Mouse (Mus musculus): ENCODE data around the gene Hadhb.
A peak's percentile ranks its signal among the peaks of the same experiment; 100 is the strongest.

The Hadhb gene

DNA sequence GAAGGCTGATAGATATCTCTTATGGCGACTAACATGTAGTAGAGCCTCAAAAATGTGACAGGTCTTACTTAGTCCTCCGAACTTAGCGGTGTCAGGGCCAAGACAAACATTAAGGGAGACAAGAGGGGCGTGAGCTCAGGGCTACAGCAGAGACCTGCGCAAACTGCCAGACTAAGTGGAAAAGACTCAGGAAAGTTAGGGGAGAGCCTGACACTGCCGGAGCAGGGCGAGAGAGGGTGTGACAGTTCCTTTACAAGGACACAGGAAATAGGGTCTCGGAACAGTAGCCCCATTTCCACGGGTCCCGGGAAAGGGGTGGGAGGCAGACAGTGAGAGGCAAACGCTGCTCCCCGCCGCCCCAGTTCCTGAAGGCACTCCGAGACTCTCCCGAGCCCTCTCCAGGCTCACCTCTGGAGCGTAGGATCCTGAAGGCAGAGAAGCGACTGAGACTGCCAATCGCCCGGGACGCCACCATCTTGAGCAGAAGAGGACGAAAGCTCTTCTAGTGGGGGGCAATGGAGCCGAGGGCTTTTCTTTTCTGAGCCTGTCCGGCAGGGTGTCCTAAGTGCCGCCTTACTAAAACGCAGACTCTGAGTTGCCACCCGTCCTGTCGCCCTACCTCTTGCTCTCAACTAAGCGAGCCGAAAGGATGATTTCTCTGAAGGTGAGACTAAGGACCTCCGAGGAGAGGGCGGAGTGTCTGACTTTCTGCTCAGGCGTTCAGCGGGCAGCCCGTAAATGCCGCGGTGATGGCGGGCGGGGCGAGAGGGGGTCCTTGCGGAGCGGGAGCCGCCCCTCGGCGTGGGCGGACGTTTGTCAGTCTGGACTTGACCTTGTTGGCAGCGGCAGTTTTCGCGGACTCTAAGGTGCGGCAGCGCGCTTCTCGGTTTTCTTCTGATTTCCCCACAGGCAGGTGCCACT lies at the start of gene Hadhb, which contains the start of gene Hadha:
Gene Hadhb, plus strand, starts transcription at position 775 of the 921 bp plus-strand sequence.
Gene Hadha, minus strand, starts transcription at position 689 of the 921 bp plus-strand sequence.
- DNase-seq = peak; percentile 94 to 96

DNA sequence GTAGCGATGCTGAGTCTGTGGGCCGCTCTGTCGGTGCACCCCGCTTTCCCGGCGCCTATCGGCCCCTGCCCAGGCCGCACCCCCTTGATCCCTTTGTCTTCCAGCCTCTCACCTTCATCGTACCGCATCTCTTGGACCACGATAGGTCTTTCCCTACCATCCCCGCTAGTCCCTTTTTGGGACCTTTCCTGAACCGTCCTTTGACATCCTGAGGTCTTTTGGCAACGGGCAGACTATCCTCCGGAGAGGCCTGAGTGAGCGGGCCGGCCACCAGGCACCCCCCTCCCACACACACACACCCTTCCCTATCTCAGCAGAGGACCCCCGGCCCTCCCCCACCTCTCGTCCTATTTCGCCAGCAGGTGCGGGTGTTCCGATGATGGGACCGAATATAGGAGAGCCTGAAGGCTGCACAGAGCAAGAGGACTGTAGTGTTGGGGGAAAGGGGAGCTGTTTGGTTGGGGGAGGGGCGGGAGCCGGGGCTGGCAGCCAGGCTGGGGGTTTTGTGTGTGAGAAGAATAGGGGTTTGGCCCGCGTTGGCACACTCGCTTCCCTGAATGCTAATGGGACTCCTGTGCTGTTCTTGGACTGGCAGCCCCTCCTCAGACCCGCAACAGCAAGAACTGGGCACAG lies 49.3 kb upstream of the Hadhb start, which contains the start of gene 3110082J24Rik:
Gene 3110082J24Rik, minus strand, starts transcription at position 419 of the 633 bp plus-strand sequence.
- peak in 1 of 2 experiments; percentile 36 for DNase-seq

DNA sequence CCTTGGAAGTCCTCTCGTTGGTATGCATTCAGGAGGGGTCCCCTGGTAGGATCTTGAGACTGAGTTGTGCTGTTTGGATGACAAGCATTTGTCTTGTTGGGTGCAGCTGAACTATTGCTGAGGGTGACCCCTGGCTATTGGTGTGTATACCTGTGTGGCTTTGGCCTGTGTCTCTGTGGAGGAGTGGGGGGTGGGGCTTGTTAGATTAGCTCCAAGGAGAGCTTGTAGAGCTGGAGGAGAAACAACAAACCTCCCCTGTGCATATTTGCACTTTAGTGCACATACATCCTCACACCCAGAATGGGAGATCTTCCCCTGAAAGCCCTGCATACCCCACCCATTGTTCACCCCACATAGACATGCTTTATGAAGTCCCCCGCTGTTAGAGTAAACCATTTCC lies 48.3 kb upstream of the Hadhb start:
- no peak for DNase-seq

DNA sequence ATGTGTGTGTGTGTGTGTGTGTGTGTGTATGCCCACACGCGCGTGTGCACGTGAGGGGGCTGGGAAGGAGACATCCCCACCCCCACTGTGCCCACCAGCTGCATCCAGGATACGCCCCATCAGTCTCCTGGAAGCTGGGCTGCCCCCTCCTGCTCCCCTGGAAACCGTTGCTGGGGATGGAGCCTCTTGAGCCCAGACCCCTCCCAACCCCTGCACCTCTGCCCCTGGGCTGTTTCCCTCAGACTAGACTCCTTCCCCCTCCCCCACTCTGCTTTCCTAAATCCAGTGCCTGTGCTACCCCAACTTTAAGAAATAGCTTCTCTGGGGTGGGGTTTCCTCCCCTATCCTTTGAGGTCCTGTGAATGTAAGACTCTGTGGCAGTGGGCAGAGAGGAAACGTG lies 47.9 kb upstream of the Hadhb start:
- peak in 1 of 2 experiments; percentile 23 for DNase-seq

DNA sequence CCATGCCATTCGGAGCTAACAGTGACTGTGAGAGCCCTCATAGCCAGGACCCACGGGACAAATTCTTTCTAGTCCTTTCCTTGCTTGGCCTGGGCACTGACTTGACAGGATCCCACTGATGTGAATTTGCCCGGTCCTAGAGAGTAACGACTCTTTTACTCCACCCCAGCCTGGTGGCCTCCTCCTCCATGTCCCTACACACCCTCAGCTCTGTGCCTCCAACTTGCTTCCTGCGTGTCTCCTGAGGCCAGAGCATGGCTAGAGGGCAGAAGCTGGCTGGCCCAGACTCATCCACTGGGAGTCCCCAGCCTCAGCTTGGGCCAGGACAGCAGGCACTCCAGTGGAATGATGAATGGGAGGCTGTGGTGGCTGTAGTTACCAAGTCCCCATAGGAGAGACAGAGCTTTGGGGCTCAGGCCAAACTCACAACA lies 47.4 kb upstream of the Hadhb start:
- no peak for DNase-seq

DNA sequence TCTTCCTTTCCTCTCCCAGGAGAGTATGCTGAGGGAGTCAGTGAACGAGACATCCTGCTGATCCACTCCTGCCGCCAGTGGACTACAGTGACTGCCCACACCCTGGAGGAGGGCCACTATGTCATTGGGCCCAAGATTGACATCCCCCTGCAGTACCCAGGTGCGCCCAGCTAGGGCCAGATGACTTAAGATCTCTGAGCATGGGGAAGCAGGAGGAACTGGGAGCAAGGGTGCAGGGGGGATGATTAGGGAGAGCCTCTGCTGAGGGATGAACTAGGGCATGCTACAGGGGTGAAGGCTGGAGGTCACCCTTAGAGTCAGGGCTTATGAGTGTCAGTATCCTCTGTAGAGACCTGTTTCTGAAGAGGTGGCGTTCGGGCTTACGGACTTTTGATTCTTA lies 46.8 kb upstream of the Hadhb start:
- DNase-seq = no peak

DNA sequence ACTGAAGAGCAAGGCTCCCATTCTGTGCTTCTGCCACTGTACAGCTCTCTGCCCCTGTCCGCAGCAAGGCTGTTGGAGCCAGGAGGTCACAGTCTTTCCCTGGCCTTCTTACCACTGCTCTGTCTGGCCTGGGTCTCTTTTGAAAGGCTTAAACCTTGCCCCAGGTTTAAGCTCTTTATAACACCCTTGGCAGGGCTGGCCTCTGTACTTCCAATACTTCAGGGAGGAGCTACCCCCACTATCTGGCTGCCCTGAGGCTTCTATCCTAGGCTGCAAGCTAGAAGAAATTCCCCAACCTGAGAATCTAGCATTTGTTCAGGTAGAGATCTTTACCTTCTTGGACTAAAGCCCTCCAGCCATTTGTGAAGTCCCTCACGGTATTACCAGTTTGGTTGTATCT lies 45.1 kb upstream of the Hadhb start:
- DNase-seq = no peak

DNA sequence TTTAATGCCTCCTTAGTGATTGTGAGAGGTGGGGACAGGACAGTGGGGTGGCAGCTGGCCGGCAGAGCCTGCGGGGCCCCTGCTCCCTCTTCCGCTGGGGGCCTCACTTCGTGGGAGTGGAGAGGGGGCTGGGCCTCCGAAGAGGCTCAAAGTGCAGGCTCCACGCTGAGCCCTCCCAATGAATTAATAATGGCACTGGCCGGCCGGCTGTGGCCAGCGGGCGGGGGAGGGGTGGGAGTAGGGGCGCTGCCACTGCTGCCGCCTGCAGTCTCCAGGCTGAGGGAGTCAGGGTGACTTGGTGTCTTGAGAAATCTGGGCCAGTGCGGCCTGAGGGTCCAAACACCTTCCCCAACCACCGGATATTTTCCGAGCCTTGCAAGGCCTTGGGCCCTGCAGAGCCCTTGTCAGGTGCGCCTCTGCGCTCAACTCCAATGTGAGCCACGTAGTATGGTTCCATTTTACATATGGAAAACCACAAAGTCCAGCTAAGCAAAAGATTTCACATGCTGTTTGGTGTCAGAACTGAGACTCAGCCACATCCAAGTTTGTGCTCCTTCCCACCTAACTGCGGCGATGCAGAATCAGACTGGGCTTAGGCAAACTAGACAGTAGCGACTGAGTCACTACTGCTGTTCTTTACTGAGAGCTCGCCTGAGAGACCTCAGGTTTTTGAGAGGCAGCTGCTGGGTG lies 44.5 kb upstream of the Hadhb start:
- DNase-seq = no peak

DNA sequence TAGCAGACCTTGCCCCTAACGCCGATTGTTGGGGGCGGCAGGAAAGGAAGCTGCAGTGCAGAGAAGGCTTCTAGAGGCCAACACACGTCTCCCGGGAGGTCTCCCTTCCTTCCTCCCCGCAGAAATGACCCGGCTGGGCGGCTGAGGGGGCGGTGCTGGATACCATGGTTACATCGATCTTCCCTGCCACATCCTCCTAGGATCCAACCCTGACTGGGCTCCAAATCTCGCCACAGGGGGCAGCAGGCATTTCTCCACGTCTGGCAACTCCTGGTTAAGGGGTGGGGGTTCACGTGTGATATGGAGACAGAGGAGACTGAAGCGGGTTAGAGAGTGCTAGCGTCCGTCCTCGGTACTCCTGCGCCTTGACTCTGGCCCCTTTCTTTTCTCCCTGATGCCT lies 43.9 kb upstream of the Hadhb start:
- peak in 1 of 2 experiments; percentile 64 for DNase-seq

DNA sequence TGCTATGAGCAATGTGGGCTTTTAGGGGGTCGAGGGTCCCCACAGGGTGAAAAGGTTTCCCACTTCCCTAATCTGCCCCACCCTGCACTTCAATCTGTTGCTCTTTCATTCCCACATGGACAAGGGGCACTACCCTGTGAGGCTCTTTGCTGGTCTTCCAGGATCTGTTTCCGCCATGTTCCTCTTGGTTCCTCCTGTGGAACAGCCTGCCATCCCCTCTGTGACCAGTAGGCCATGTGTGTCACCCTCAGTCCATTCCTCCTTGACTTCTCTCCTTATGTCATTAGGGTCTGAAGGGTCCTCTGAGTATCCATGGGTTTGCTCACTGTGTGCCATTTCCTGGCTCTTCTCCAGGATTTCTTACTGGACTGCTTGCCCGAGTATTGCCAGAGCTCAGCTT lies 43.3 kb upstream of the Hadhb start:
- DNase-seq = no peak

DNA sequence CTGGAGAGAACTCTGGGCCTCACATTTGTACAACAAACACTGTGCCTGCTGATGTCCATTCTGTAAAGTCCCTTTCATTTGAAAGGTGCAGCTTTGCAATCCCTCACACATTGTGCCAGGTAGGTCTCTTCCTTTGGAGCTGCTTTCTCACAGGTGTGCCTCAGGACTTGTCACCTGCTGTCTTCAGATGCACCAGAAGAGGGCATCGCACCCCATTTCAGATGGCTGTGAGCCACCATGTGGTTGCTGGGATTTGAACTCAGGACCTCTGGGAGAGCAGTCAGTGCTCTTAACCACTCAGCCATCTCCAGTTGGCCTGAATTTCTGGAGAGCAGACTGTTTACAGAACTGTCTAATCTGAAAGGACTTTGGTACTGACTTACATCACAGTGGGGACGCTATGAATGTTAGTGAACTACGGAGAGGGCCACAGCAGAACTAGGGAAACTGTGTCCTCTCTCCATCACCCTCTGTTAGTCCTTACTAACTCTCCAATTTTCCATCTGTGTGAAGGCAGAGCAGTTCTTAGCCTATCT lies 42.4 kb upstream of the Hadhb start:
- DNase-seq = no peak

DNA sequence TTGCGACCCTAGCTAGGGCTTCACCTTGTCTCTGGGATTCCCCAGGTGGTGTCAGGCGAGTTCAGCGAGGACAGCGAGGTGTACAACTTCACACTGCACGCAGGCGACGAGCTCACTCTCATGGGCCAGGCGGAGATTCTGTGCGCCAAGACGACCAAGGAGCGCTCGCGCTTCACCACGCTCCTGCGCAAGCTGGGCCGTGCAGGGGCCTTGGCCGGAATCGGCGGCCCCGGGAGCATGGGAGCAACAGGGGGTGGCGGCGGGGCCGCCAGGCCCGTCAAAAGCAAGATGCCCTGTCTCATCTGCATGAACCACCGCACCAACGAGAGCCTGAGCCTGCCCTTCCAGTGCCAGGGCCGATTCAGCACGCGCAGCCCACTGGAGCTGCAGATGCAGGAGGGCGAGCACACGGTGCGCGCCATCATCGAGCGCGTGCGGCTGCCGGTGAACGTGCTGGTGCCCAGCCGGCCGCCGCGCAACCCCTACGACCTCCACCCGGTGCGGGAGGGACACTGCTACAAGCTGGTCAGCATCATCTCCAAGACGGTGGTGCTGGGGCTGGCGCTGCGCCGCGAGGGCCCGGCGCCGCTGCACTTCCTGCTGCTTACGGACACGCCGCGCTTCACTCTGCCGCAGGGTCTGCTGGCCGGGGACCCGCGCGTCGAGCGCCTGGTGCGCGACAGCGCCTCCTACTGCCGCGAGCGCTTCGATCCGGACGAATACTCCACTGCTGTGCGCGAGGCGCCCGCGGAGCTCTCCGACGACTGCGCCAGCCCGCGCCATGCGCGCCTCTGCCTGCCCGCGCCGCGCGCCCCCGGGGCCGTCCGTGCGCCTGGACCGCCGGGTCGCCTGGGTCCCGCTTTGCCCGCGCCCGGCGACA lies 40.9 kb upstream of the Hadhb start:
- DNase-seq = peak; percentile 83

DNA sequence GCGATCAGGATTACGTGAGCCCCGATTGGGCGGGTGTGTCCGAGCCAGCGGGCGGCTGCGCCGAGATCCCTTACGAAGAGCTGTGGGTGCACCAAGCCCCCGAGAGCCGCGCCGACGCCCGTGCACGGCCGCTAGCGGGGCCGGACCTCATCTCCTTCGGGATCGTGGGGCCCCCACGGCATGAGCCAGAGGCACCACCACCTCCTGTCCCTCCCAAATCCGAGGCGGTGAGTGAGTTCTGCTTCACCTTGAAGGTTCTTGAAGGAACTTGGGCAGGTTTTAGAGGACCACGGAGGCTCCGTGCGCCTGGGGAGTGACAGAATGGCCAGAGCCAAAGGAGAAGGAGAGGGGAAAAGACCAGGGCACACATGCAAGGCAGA lies 40.3 kb upstream of the Hadhb start:
- DNase-seq = no peak

DNA sequence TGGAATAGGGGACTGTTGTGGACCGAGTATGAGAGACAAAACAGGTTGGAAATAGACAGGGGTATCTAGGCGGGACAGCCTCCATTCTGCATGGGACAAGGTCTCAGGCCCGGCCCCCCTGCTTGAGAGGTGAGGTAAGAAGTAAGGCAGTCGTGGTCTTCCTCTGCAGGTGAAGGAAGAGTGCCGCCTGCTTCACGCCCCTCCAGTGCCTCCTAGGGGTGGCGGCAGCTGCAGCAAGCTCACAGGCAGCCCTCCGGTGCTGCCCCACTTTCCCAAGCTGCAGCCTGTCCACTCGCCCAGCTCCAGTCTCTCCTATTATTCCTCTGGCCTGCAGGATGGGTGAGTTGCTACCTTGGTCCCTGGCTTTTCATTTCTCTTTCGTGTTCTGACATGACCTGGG lies 39.3 kb upstream of the Hadhb start:
- peak in 1 of 2 experiments; percentile 32 for DNase-seq

DNA sequence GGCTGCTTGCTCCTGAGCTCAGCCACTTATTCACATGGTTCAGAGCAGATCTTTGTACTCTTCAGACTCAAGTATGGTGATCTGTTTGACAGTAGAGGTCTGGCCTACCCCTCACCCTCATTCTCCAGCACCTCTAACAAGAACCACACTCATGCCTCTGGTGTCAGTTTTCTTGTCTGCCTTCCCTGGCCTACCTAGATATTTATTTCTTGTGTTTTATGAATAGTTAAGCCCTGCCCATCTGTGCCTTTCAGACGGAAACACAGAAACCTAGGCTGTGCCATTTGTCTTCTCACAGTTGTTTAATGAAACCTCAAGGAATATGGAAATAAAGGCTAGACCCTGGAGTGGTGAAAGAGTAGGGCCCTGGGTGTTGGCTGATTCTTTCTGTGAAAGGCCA lies 37.0 kb upstream of the Hadhb start:
- no peak for DNase-seq

DNA sequence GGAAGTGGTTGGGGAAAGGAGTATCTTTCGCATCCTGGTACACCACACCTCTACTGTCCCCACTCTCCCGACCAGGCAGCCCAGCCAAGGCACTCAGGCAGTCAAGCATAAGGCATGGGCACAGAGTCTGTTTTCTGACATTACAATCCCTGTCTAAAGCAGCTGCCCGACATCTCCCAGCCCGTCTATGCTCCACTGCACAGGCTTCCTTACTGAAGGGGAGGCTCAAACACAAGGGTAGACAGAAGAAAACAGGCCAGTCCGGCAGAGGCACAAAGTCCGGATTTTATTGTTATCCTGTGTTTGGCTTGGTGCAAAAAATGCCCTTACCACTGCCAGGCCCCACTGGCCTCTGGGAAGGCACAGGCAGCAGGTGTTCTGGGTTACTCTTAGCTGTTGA lies 35.9 kb upstream of the Hadhb start:
- no peak for DNase-seq

DNA sequence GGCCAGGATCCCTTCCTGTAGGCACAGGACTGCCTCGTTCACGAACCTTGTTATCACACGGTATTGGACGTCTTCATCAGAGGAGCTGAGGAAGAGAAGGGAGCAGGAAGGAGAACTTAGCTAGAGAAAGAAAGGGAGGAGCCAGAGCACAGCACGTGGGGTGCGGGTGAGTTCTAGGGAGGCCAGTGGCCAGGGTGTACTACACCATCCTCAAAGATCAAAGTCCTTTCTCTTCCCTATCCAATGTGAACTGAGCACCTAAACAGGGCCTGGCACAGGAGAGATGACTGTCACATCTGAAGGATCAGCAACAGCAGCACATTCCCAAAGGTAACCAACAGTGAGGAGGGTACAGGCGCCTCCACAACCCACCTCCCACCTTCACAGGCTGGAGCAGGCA lies 34.9 kb upstream of the Hadhb start:
- DNase-seq = no peak

DNA sequence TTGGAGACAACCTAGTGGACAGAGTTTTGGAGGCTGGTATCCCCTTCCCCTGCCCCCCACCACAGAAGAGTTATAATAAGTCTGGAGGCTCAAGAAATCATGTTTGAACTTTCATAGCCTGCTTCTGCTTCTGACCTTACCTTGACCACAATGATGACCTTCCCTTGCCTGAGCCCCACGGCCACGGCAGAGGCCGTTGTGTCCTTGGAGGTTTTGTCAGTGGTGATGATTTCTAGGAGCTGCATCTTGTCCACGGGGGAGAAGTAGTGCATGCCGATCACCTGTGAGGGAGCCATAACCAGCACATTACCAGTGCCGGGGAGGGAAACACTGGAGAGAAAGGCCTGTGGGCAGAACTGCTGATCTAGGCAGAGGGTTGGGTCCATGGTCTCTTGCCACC lies 32.6 kb upstream of the Hadhb start:
- DNase-seq = no peak

DNA sequence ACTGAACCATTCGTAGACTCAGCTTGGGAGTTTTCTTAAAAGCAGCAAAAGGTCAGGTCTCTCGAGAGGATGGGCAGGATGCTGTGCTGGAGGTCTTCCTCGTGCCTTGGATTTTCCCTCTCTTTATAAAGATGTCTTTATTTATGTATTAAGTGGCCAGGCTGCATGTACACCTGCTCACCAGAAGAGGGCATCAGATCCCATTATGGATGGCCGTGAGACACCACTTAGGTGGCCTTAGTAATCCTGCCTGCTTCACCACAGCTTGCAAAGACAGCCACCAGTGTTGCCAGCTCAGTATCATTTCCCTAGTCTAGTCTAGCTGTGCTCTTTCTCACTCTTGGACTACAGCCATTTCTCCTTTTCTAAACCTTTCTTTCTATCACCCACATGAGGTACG lies 29.5 kb upstream of the Hadhb start:
- DNase-seq = peak in 1 of 2 experiments; percentile 40

DNA sequence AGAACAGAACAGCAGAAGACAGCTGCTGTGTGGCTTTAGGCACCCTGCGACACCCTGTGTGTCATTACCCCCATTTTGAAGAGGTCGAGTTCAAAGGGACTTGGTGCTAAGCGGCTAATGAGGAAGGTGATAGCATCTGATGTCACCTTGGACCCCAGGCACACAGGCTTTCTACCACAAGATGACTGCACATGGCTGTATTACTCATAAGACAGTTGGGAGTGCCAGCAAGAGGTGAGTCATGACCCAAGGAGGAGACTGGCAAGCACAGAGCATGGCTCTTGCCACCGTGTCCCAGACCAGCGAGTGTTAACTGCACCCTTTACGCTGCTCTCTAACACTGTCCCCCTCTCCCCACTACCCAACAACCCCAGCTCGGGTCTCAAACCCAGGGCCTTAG lies 28.3 kb upstream of the Hadhb start:
- DNase-seq = no peak

DNA sequence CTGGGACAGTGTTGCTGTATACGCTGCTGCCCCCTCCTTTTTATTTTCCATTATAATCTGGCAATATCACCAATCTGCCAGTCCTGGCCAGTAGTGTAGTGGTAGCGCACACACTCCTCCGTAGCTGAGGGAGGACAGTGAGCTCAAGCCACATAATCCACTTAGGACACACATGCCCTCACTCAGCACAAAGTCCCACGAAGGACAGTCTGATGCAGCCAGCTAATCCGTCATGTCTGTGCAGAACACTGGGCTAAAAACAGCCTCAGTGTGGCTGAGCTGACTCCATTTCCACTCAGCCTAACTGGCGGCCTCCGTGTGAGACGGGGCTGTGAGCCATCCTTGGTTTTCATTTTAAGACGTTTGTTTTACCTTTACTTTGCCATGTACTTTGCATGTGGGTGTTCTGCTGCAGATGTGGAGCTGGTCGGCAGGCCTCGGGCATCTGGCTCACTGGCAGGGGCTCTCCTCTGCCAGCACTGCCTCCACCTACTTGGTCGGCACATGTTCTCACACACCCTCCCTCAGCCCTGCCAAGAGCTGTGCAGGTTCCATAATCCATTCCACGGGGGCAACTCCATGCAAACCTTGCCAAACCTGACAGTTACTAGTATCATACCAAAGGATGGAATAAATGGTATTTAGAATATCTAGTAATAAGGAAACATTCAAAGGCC lies 27.0 kb upstream of the Hadhb start:
- DNase-seq = no peak

DNA sequence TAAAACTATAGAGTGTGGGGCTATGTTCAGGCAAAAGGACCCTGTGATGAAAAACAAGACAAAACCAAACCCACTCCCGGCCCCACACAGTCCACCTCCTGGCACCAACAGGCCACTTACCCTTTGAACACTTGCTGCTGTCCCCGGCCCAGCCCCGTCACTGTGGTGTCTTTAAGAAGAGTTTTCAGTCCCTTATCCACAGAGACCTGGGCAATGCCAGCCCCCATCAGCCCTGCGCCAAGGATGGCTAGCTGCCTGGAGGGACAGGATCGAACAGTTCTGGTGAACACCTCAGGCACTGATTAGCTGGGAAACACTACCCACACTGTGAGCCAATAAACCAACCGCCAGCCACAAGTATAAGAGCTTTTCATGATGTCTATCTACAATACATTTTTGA lies 26.4 kb upstream of the Hadhb start:
- DNase-seq = no peak

All from cerebellum, postnatal 14 days (tissue).